Mouse (Mus musculus) retina, adult 2 months (tissue): ENCODE data around the gene Itpr2.
"Not testable (repeated sequence)": the region's sequence is repeated elsewhere in the genome, so short reads cannot be mapped to it uniquely, and the experiment has no call there.

ENCODE experiments used
- DNase-seq: peaks from one replicate; pipeline ENCODE4 v3.0.0-alpha.2; 2012; ENCODE audit warnings: low read depth, low spot score

Gene Itpr2

GRCm38 (mm10) chr6:146469936-146470335 is 32.1 kb downstream of the Itpr2 start:
- no peak for DNase-seq

GRCm38 (mm10) chr6:146468361-146468760 is 33.7 kb downstream of the Itpr2 start:
- no peak for DNase-seq

- not testable (repeated sequence) for DNase-seq
These were observed 37.4 kb downstream of the Itpr2 start for GRCm38 (mm10) chr6:146464645-146465042.

DNA sequence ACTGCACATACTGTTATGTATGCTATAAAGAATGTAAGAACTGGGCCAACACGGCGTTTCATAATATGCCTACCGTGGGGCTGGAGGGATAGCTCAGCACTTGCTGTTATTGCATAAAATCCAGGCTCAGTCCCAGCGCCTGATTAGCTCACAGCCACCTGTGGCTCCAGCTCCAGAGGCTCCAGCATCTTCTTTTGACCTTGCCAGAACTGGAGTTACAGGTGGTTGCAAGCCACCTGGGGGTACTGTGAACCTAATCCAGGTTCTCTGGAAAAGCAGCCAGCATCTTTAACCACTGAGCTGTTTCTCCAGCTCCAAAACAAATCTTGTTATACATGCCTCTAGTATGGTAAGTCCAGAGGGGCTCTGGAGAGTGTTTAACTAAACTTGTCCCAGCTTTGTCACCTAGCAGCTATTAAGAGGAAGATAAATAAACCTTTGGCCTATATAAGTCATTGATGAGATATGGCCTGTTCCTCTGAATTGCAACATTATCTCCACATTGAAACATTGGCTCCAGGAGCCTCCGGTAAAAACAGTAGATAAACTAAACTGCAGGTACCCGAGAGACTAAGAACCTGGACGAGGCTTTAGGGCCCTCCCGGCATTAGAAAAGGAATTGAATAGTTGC is 37.9 kb downstream of the Itpr2 start:
- no peak for DNase-seq

DNA sequence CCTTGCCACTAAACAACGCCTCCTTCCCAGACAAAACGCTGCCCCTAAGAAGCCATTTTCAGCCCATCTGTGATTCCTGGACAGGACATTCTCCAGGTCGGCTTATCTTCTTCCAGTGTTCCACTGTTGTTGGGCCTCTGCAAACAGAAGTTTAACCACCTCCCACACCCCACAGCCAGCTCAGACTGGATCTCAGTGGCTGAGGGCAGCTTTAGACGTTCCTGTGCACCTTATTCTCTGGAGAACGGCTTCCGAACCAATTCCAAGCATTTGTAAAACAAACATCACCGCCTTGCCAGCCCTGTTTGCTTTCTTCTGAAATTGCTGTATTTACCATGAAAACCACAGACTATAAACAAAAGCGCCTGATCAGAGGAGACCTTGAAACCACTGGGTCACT is 41.1 kb downstream of the Itpr2 start:
- DNase-seq, result no peak

GRCm38 (mm10) chr6:146458436-146458835 is 43.6 kb downstream of the Itpr2 start:
- DNase-seq, result no peak

- no peak for DNase-seq
These were observed 45.3 kb downstream of the Itpr2 start for GRCm38 (mm10) chr6:146456741-146457140.

- DNase-seq, result no peak
These were observed 47.2 kb downstream of the Itpr2 start for GRCm38 (mm10) chr6:146454520-146455511.

DNA sequence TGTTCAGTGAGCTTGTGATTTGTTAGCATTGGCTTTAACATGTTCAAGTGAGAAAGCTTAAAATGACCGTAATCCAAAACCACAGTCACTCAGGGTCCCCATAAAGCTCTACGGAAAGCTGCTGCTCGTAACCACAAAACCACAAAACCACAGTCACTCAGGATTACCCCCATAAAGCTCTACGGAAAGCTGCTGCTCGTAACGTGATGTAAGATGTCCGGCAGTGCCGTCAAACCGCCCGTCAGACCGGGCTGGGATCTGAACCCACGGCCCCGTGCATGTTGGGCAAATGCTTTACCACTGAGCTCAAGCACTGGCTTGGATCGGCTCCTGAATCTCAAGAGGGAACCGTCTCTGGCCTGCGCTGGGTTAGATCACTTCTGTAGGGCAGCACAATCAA is 49.5 kb downstream of the Itpr2 start:
- DNase-seq, result no peak

DNA sequence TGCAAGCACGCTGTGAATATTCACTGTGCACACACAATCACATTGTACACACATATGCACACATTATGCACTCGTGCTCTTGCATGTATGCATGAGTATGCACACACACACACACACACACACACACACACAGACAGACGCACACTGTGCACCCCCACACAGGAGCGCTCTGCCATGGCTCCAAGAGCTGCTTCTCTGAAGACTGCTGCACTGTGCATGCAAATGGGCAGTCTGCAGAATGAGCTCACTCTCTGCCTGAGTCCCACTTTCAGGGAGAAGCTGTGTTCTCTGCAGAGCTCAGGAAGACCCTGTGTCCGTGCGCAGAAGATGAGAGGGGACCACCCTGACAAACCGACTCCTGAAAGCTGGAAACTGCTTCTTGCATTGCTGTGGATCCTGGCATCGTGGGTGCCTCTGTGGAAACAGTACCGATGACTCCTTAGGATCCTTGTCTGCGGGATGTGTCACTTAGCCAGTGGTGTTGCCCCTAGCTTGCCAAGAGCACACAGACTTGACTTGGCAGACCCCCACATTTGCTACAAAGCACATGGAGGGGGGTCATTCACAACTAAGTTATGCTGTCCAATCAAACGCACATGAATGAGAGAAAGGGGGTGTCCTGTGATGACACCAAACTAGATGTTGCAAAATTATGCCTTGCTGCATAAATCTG is 55.9 kb downstream of the Itpr2 start:
- DNase-seq, result no peak

GRCm38 (mm10) chr6:146439826-146440225 is 62.2 kb downstream of the Itpr2 start:
- DNase-seq, result no peak

GRCm38 (mm10) chr6:146439071-146439818 is 62.8 kb downstream of the Itpr2 start:
- no peak for DNase-seq

GRCm38 (mm10) chr6:146438057-146438456 is 64.0 kb downstream of the Itpr2 start:
- no peak for DNase-seq

DNA sequence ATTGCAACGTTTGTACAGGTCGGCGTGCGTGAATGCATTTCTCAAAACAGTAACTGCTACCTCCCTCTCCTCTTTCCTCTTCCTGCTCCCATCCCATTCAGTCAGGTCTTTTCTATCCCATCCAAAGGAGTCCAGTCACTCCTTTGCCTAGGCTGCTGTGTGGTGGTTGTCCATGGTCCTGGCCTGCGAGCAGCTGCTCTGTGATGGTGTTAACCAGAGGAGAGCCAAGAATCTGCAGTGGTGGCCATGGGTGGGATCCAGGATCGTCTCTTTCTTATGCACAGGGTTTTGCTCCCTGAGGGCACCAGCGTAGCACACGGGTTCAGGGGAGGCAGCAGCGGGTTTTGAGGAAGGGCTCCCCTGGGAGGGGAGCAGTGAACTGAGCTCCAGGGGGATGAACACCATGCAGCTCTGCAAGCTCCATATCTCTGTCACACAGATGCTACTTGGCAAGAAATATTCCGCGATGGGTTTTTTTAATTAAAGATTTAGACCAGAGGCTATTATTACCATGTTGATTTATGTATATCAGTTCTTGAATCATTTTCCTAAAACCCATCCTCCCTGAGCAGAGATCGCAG is 65.0 kb downstream of the Itpr2 start:
- DNase-seq, result no peak

- no peak for DNase-seq
These were observed 67.8 kb downstream of the Itpr2 start for GRCm38 (mm10) chr6:146434217-146434616.

DNA sequence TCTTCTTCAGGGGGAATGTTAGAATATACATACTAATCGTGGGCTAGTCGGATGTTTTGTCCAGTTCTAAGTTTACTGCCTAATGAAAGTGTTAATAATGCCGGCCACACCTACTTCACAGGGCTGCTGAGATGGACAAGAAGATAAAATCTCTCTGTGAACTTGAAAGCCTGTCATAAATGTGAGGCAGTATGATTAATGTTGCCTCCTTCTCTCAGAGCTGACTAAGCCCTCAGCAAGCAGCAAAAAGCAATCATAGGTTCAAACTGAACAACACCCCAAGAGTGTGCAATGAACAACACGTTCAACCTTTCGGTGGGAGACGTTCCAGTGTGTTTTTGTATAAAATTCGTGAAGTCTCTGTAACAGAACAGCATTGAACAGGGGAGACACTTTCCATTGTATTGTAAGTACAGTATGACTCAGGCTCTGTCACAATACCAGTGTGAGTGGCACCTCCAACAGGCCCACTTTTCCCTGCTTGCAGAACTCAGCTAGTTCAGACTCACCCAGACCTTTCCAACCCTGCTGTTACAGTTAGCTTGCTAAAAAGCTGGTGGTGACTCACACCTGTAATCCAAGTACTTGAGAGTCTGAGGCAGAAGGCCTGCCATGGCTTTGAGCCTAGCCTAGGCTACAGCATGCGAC is 69.7 kb downstream of the Itpr2 start:
- DNase-seq, result no peak

GRCm38 (mm10) chr6:146431777-146432176 is 70.2 kb downstream of the Itpr2 start:
- DNase-seq, result no peak

GRCm38 (mm10) chr6:146429694-146430380 is 72.2 kb downstream of the Itpr2 start:
- peak; percentile 9 for DNase-seq

- DNase-seq, result no peak
These were observed 77.2 kb downstream of the Itpr2 start for GRCm38 (mm10) chr6:146424778-146425177.

GRCm38 (mm10) chr6:146424326-146424725 is 77.7 kb downstream of the Itpr2 start:
- no peak for DNase-seq
